Mouse (Mus musculus) heart, embryonic 12.5 days (tissue): ENCODE measurements around the gene Ccdc121. TPM values are rescaled to one million over a fixed set of nuclear protein-coding genes. Genes with fewer than 3 reads are reported as not detected.

Experiments used
- ATAC-seq: fragments of 200-750 bp; cut with Nextera tagmentation; 2 replicates; pipeline ENCODE4 v1.8.0; 2017; ENCODE audit warnings: moderate TSS enrichment, moderate library complexity; ENCODE audit not compliant: insufficient number of reproducible peaks, low FRiP score
- H3K27ac ChIP-seq: fragments of 300-500 bp; sonication (generic); 2 replicates; pipeline ENCODE4 v1.5.1; 2016; ENCODE audit warnings: mild to moderate bottlenecking, moderate library complexity; ENCODE audit not compliant: poor library complexity, severe bottlenecking
- H3K27me3 ChIP-seq: fragments of 300-500 bp; sonication (generic); replicated peaks from 2 replicates; pipeline ENCODE4 v1.6.1; 2016; ENCODE audit warnings: mild to moderate bottlenecking, moderate library complexity
- H3K36me3 ChIP-seq: fragments of 300-500 bp; sonication (generic); 2 replicates; pipeline ENCODE4 v1.6.1; 2016; ENCODE audit warnings: mild to moderate bottlenecking, moderate library complexity
- H3K4me1 ChIP-seq: fragments of 300-500 bp; sonication (generic); replicated peaks from 2 replicates; pipeline ENCODE4 v1.6.1; 2016; ENCODE audit warnings: mild to moderate bottlenecking
- H3K4me2 ChIP-seq: fragments of 300-500 bp; sonication (generic); 2 replicates; pipeline ENCODE4 v1.6.1; 2016; ENCODE audit warnings: mild to moderate bottlenecking, moderate library complexity
- H3K4me3 ChIP-seq: fragments of 300-500 bp; sonication (generic); 2 replicates; pipeline ENCODE4 v1.5.1; 2016; ENCODE audit warnings: mild to moderate bottlenecking
- H3K9ac ChIP-seq: fragments of 300-500 bp; sonication (generic); 2 replicates; pipeline ENCODE4 v1.6.1; 2016; ENCODE audit warnings: mild to moderate bottlenecking, moderate library complexity
- H3K9me3 ChIP-seq: fragments of 300-500 bp; sonication (generic); replicated peaks from 2 replicates; pipeline ENCODE4 v1.6.1; 2016; ENCODE audit warnings: mild to moderate bottlenecking, moderate library complexity
- WGBS: fragments of 180-500 bp; shearing (Covaris S2); methylation state at CpG from one replicate; pipeline ENCODE4 v1.1.7; 2016; 5-methylcytosine and 5-hydroxymethylcytosine counted together
- polyA plus RNA-seq: library from polyadenylated mRNA; unstranded; fragments of >200 nt; fragmentation: Nextera tagmentation; extraction: Ambion mirVana; gene quantifications from 2 replicates; pipeline ENCODE4 v1.2.1, GENCODE M21; 2016

The Ccdc121 gene
- polyA plus RNA-seq, 1 experiment from 2014 or later, result 0.31 TPM

DNA sequence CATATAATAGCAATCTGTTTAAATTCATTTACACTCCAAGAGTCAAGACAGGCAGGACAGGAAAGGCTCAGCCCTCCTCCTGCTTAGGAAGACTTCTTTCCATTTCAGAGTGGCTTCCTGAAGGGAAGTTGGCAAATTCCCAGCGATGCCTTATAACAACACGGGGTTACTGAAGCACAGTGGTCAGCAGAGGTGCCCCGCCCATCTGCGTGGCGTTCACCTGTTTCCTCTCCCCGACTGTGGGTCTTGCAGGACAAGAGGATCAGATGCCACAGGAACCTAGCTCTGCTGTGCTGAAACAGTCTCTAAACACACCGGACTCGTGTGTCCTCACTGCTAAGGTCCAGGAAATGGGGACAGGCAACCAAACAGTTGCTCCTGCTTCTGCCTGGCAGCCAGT is 5.9 kb downstream of the Ccdc121 start:
- peak; percentile 68 for ATAC-seq
- no peak overlapping the region for H3K4me2 ChIP-seq
- no peaks in the 10 kb centered on the region for H3K9me3 ChIP-seq
- H3K4me3 ChIP-seq, result no peak overlapping the region
- no peaks in the 10 kb centered on the region; the same call in 1 of the 2 replicates for H3K4me1 ChIP-seq
- H3K27ac ChIP-seq, result peak overlapping the region; percentile 66; the same call in 1 of the 2 replicates
- no peaks in the 10 kb centered on the region for H3K27me3 ChIP-seq
- H3K36me3 ChIP-seq, result no peaks in the 10 kb centered on the region
- WGBS, result 49% methylated on average over 8 of the region's 8 CpGs
- H3K9ac ChIP-seq, result no peak overlapping the region

DNA sequence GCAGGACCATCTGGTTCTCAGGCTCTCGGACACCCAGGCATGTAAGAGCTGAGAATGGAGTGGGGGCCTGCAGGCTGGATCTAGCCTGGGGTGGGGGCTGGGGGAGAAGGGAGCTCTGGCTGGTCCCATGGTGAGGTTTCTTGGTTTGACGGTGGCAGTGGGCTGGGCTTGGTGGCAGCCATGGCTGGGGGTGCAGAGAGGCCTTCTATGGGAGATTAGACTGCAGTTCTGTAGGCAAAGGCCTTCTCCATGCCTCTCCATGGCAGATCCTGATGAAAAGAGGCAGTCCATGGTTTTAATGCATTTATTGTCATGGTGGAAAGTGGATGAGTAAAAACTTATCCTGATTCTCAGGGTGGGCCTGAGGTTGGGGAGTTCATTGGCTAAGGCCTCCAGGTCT is 7.8 kb downstream of the Ccdc121 start:
- 82% methylated on average over 2 of the region's 2 CpGs for WGBS
- Histone ChIP-seq H3K4me3 (no peak overlapping the region), H3K9me3 (no peaks in the 10 kb centered on the region)

DNA sequence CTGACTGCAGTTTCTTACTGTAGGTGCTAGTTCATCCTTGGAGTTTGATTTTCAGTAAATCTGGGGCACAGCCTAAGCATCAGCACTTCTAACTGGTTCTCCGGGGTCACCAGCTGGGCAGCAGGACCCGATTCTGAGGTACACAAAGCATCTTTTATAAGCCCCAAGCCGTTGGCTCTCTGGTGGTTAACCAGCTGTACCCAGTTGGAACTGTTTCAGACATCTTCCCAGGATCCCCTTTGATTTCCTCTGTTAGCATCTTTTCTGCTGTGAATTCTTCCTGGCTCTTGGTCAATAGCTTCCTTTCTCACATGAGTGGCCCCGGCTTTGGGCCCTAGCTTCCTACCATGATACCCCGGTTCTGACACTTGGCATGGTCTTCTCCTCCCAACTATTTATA is 26.6 kb downstream of the Ccdc121 start:
- H3K4me2 ChIP-seq, result no peak overlapping the region
- no peaks in the 10 kb centered on the region for H3K36me3 ChIP-seq
- no peak for ATAC-seq
- no peaks in the 10 kb centered on the region for H3K27me3 ChIP-seq
- no peak overlapping the region for H3K9ac ChIP-seq
- H3K4me1 ChIP-seq, result no peaks in the 10 kb centered on the region
- no peak overlapping the region for H3K4me3 ChIP-seq
- no peaks in the 10 kb centered on the region for H3K9me3 ChIP-seq
- H3K27ac ChIP-seq, result no peak overlapping the region
- WGBS, result 80% methylated on average over 5 of the region's 5 CpGs

More for the DNA sequence above, 7.8 kb downstream of the Ccdc121 start:
- Histone ChIP-seq H3K4me1 (no peaks in the 10 kb centered on the region; the same call in 1 of the 2 replicates), H3K9ac (no peak overlapping the region), H3K4me2 (no peak overlapping the region), H3K27me3 (no peaks in the 10 kb centered on the region), H3K36me3 (no peaks in the 10 kb centered on the region), H3K27ac (no peak overlapping the region)
- no peak for ATAC-seq

DNA sequence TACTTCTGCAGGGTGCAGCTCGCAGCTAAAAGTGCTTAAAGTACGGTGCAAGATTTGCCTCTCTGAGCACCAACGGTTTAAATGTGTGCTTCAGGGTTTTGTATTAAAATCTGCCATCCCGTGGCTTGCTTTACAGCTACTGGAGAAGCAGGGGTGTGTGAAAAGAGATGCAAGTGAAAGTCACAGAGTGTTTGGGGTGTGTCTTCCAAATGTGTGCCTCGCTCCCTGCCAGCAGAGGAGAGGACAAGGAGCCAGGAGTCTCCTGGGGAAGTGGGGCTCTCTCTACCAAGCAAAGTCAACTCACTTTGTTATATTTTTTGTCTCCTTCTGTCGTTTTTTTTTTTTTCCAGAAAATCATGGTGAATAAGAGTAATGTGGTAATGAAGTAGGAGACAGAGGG is 34.7 kb downstream of the Ccdc121 start:
- Histone ChIP-seq H3K4me3 (no peak overlapping the region), H3K27ac (no peak overlapping the region), H3K27me3 (no peaks in the 10 kb centered on the region), H3K4me2 (no peak overlapping the region), H3K9me3 (peaks cover 7% of the 10 kb centered on the region), H3K36me3 (no peaks in the 10 kb centered on the region), H3K9ac (no peak overlapping the region), H3K4me1 (no peaks in the 10 kb centered on the region)
- no peak for ATAC-seq
- WGBS, result 69% methylated on average over 6 of the region's 6 CpGs

DNA sequence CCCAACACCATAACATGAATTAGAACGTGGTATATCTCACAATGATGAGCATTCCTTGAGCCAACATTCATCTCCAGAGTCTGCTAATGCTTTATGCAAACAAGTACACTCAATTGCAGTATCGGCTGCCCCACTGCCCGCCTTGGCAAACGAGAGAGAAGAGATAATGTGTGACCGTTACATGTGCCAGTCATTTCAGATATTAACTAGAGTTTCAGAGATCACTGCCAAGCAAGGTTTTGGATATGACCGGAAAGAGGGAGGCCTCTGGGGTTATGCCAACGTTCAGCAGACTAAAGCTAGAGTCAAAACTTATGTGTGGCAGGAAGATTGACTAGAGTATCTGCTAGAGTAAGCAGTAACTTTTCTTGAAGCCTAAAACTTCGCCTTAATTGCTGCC is 35.1 kb downstream of the Ccdc121 start:
- H3K9me3 ChIP-seq, result peaks cover 10% of the 10 kb centered on the region
- no peak overlapping the region for H3K27ac ChIP-seq
- no peaks in the 10 kb centered on the region for H3K4me1 ChIP-seq
- H3K36me3 ChIP-seq, result no peaks in the 10 kb centered on the region
- no peak overlapping the region for H3K9ac ChIP-seq
- H3K4me3 ChIP-seq, result no peak overlapping the region
- 77% methylated on average over 8 of the region's 8 CpGs for WGBS
- H3K27me3 ChIP-seq, result no peaks in the 10 kb centered on the region
- H3K4me2 ChIP-seq, result no peak overlapping the region
- no peak for ATAC-seq

DNA sequence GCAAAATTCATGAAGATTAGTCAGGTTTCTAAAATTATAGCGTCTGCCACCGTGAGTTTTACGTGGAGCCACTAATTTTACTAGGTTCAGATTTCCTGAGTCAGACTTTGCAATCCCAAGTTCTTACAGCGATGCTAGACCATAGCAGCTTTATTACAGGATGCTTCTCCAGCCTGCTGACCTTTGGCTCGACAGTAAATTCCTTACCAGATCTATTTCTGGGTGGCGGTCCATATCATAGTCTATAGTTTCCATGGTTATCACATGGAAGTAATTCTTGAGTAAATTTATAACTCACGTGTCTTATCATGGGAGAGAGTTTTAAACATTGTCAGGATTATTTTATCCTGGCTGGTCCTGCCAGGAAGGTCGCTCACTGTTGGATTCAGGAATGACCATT is 41.8 kb downstream of the Ccdc121 start:
- 0 out of 2 replicates have a peak, but pooled peaks cover 2% of the 10 kb centered on the region for H3K36me3 ChIP-seq
- no peak overlapping the region for H3K27ac ChIP-seq
- H3K27me3 ChIP-seq, result no peaks in the 10 kb centered on the region
- H3K9ac ChIP-seq, result no peak overlapping the region
- peaks cover 17% of the 10 kb centered on the region for H3K9me3 ChIP-seq
- no peak overlapping the region for H3K4me2 ChIP-seq
- peaks cover 15% of the 10 kb centered on the region for H3K4me1 ChIP-seq
- H3K4me3 ChIP-seq, result no peak overlapping the region
- WGBS, result 73% methylated on average over 8 of the region's 8 CpGs
- ATAC-seq, result no peak

DNA sequence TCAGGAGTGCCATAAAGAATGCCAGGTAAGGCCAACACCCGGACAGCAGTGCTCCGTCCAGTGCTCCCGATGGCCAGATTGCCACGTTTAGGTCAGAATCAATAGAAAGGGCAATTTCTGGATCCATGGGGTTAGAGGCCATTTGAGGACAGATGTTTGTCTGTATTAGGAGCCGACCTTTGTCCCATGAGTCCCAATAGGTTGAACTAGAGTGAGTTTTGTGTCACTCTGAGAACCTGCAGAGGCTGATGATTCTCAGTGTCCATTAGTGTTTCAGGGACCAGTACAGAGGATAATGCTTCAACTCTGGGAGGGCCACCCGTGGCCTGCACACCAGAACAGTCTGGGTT is 44.0 kb downstream of the Ccdc121 start:
- ATAC-seq, result no peak
- Histone ChIP-seq H3K4me2 (peak overlapping the region; percentile 61), H3K4me3 (no peak overlapping the region), H3K9me3 (peaks cover 17% of the 10 kb centered on the region), H3K4me1 (peaks cover 19% of the 10 kb centered on the region), H3K27ac (0 out of 2 replicates have a peak overlapping the region, but pooled peaks have one; percentile 44), H3K27me3 (no peaks in the 10 kb centered on the region), H3K36me3 (0 out of 2 replicates have a peak, but pooled peaks cover 2% of the 10 kb centered on the region), H3K9ac (no peak overlapping the region)
- WGBS, result 82% methylated on average over 6 of the region's 6 CpGs

DNA sequence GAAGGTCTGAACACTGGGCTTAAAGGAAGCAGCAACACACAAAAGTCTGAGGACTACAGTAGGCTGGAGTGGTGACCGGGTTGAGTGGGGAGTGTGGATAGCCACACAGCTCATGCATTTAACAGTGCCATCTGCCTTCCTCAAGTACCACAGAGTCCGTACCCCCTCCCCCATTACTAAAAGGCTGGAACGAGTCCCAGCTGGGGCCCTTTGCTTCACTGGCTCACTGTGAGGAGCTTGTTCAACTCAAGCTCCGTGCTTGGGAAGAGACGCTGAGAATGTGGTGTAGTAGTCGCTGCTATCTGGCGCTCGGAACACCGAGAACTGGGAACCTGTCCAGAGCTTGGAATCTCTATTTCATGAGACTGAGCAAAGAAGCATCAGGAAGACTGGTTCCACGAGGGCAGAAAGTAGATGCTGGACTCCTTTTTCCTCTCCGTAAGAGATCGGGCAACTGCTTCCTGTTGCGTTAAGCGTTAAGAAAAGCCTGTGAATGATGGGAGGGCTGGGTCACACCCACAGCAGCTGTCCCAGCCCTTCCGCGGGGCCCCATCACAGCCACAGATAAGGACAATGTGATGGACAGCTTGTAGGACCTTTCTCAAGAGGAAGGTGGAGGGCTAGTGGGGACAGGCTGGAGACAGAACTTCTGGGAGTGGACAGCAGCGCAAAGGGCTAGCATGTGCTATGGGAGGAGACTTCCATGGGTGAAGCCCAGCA is 44.5 kb downstream of the Ccdc121 start:
- peak; percentile 40 for ATAC-seq
- Histone ChIP-seq H3K27ac (peak overlapping the region; percentile 44; the same call in 1 of the 2 replicates), H3K4me3 (peak overlapping the region; percentile 27), H3K4me1 (peaks cover 22% of the 10 kb centered on the region), H3K4me2 (peak overlapping the region; percentile 61), H3K36me3 (0 out of 2 replicates have a peak, but pooled peaks cover 2% of the 10 kb centered on the region), H3K9ac (no peak overlapping the region), H3K27me3 (no peaks in the 10 kb centered on the region), H3K9me3 (peaks cover 12% of the 10 kb centered on the region)
- 38% methylated on average over 17 of the region's 17 CpGs for WGBS

DNA sequence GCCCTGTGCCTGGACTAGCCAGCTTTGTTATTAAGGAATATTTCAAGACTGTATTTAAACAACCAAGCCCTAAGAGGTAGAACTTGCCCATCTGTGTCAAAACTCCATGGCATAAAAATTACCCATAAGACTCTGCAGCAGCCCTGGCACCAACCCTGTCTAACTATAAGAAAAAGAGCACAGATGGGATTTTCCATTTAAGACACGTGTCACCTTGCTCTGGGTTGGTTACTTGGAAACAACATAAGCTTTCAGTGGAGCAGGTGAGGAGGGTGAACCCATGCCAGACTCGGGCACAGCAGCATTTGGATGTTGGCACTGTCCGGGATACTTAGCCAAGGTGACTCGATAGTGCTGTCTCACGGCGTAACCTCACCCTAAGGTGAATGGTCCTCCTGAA is 45.2 kb downstream of the Ccdc121 start:
- no peak for ATAC-seq
- H3K9ac ChIP-seq, result no peak overlapping the region
- 86% methylated on average over 6 of the region's 6 CpGs for WGBS
- no peak overlapping the region for H3K27ac ChIP-seq
- no peak overlapping the region for H3K4me3 ChIP-seq
- peaks cover 6% of the 10 kb centered on the region for H3K9me3 ChIP-seq
- H3K4me2 ChIP-seq, result no peak overlapping the region
- H3K36me3 ChIP-seq, result 0 out of 2 replicates have a peak, but pooled peaks cover 2% of the 10 kb centered on the region
- H3K27me3 ChIP-seq, result no peaks in the 10 kb centered on the region
- peaks cover 22% of the 10 kb centered on the region for H3K4me1 ChIP-seq

DNA sequence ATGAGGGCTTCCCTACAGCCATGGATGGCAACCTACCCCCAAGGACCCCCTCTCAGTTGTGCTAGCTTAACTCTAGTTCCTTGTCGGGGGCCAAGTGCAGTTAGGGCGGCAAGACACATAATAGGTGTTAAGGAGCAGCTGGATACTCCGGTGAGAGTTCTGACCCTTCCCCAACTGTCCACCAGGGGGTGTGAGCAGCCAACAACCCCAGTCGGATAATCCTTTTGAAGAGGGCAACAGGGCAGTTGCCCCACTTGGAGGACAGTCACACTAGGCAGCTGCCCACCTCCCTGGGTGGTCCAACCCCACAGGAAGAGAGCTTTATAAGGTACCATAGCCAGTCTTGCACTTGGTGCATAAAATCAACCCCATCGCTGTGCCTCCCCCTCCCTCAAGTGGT is 46.2 kb downstream of the Ccdc121 start:
- H3K4me1 ChIP-seq, result peaks cover 22% of the 10 kb centered on the region
- H3K9me3 ChIP-seq, result no peaks in the 10 kb centered on the region
- no peak overlapping the region for H3K4me2 ChIP-seq
- no peak overlapping the region for H3K9ac ChIP-seq
- H3K4me3 ChIP-seq, result no peak overlapping the region
- no peaks in the 10 kb centered on the region for H3K27me3 ChIP-seq
- no peaks in the 10 kb centered on the region for H3K36me3 ChIP-seq
- no peak overlapping the region for H3K27ac ChIP-seq
- ATAC-seq, result no peak
- 39% methylated on average over 5 of the region's 5 CpGs for WGBS

DNA sequence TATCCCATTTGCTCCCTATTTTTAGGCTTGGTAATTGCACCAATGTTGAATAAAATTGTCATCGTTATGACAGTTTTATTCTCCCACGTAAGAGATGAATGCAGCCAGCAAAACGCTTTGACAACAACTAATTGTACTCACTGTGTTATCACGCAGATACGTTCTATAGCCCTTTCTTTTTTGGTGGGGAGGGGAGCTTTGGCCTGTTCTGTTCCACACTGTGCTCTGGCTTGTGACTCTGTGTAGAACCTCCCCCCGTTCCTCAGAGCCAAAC is 48.4 kb downstream of the Ccdc121 start:
- Histone ChIP-seq H3K36me3 (no peaks in the 10 kb centered on the region), H3K9ac (no peak overlapping the region), H3K27ac (no peak overlapping the region), H3K4me1 (peaks cover 22% of the 10 kb centered on the region), H3K4me2 (no peak overlapping the region), H3K27me3 (no peaks in the 10 kb centered on the region), H3K9me3 (no peaks in the 10 kb centered on the region; the same call in 1 of the 2 replicates), H3K4me3 (no peak overlapping the region)
- ATAC-seq, result no peak
- 77% methylated on average over 6 of the region's 6 CpGs for WGBS
